Mouse (Mus musculus): ENCODE measurements around the gene Rbm47.
"Not testable (repeated sequence)": the region's sequence is repeated elsewhere in the genome, so short reads cannot be mapped to it uniquely, and the experiment has no call there.

The Rbm47 gene

GRCm38 (mm10) chr5:66014437-66014836 lies 158.5 kb downstream of the Rbm47 start:
- DNase-seq (ENCODE audit: low spot score): no peak

- no peak for DNase-seq (ENCODE audit: low spot score)
Observed at GRCm38 (mm10) chr5:66013999-66014398, 158.9 kb downstream of the Rbm47 start.

DNA sequence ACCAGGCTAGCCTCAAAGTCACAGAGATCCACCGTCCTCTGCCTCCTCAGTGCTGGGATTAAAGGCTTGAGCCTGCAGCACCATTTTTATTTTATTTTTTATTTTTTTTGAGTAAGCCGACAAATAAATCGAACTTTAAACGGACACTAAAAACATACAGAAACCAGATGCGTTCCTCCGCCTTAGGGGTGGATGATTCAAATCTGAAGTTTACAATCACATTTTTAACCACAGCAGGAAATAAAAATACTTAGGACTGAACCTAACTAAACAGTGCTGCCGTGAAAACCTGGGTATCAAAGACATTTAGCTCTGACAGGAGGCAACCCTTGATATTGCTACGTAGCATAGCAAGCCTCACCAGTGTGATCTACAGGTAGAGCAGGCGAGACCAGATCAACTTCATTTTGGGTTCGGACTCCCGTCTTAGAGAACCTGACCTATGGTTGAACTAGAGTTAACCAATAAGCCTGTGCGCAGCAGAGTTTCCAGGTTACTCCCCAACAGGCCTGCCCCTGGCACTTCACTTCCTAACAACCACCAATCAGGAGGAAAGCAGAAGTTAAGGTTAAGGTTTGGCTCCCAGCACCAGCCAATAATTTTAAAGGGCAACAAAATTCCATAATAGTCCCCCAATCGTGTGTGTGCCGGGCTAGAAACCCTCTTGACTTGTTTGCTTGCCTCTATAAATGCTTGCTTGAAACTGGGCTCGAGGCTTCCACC lies 164.5 kb downstream of the Rbm47 start:
- DNase-seq (ENCODE audit: low spot score): no peak

- DNase-seq (ENCODE audit: low spot score): no peak
Observed at GRCm38 (mm10) chr5:66005041-66005678, 167.8 kb downstream of the Rbm47 start.

GRCm38 (mm10) chr5:66004134-66004925 lies 168.6 kb downstream of the Rbm47 start, which contains the start of gene 9130230L23Rik:
Gene 9130230L23Rik, minus strand, starts transcription at chr5:66004285.
- no peak for DNase-seq (ENCODE audit: low spot score)

DNA sequence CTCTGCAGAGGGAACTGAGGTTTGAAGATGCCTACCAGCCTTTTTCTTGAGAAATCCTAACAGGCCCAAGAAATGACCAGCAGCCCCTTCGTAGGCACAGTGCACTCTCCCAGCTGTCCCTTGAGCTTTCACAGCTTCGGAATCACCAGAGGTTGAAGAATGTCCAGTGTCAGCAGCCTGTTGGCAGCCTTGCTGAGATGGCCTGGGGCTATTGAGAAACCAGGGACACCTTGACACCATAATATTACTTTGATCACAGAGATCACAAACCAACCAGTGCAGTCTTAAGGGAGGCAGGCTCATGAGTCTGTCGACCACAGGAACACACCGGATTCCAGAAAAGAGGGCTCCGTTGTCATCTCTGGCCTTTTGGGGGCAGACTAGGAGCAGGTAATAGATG lies 171.7 kb downstream of the Rbm47 start:
- DNase-seq (ENCODE audit: low spot score): no peak

GRCm38 (mm10) chr5:66000567-66001125 lies 172.3 kb downstream of the Rbm47 start:
- DNase-seq (ENCODE audit: low spot score): no peak

GRCm38 (mm10) chr5:66000074-66000473 lies 172.8 kb downstream of the Rbm47 start:
- DNase-seq (ENCODE audit: low spot score): no peak

DNA sequence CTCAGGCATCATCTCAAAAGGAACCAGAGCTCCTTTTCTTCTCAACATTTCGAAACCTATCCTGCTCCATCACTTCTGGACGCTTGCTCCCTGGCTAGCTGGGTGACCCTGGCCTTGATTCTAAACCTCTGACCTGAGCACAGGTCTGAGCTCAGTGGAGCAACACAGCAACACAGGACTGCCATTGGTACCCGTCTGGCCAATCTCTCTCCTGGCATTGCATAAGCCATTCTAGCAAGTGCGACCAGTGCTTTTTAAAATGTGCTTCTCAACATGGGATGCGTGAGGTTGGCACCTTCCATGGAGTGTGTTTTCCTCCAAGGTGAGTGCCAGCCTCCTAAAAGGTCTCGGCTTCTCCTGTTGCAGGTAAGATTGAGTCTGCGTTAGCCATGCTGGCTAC lies 173.8 kb downstream of the Rbm47 start:
- DNase-seq (ENCODE audit: low spot score): no peak

DNA sequence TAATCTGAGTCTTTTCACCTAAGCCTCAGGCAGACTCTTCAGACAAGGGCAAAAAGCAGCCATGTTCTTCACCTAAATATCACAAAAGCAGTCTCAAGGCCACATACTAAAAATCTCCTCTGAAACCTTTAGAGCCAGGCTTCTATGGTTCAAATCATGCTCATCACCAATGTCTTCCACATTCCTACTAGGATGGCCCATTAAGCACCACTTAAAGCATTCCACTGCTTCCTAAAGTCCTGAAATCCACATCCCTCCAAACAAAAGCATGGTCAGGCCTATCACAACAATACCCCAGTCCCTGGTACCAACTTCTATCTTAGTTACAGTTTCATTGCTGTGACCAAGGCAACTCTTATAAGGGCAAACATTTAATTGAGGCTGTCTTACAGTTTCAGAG lies 175.1 kb downstream of the Rbm47 start:
- DNase-seq (ENCODE audit: low spot score): no peak

- DNase-seq (ENCODE audit: low spot score): no peak
Observed at GRCm38 (mm10) chr5:65994643-65995042, 178.3 kb downstream of the Rbm47 start.

GRCm38 (mm10) chr5:65991191-65991590 lies 181.7 kb downstream of the Rbm47 start:
- DNase-seq (ENCODE audit: low spot score): no peak

GRCm38 (mm10) chr5:65987004-65987403 lies 185.9 kb downstream of the Rbm47 start:
- DNase-seq (ENCODE audit: low spot score): not testable (repeated sequence)

- DNase-seq (ENCODE audit: low spot score): no peak
Observed at GRCm38 (mm10) chr5:65986426-65986825, 186.5 kb downstream of the Rbm47 start.

- no peak for DNase-seq (ENCODE audit: low spot score)
Observed at GRCm38 (mm10) chr5:65975731-65976130, 197.2 kb downstream of the Rbm47 start.

GRCm38 (mm10) chr5:65973189-65973588 lies 199.7 kb downstream of the Rbm47 start:
- no peak for DNase-seq (ENCODE audit: low spot score)

GRCm38 (mm10) chr5:65968004-65968403 lies 204.9 kb downstream of the Rbm47 start:
- no peak for DNase-seq (ENCODE audit: low spot score)

GRCm38 (mm10) chr5:65967091-65967490 lies 205.8 kb downstream of the Rbm47 start:
- no peak for DNase-seq (ENCODE audit: low spot score)

Measured in layer of hippocampus, adult 11-12 months (tissue).